Comparison of ENCODE assay signal across 18 mouse cellular contexts in the genomic region with DNA sequence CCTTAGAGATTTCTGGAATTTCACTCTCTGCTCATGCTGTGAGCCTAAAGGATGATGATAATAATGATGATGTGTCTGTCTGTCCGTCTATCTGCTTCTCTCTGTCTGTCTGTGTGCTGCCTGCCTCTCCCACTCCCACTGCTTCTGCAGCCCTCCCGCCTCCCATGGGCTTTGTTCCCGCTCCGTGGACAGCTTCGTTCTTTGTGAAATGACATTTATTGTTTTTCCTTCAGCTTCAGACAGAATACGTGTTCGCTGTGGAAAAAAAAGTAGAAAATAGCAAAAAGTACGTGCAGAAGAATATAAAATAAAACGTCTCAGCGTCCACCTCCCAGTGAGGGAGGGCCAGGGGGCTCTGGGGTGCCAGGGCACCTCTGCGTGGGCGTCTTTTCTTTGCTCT.
DNase-seq lines count a peak whose midpoint lies in the region; ATAC-seq and TF ChIP-seq lines count a peak whose summit lies in the region.
"Had no signal": no experiment of that assay in that cellular context is flagged by ENCODE, and none has a peak within 500 bp of the region (broad histone marks: within the 10 kb centered on the region; RNA-seq: fewer than 3 reads in every experiment).

No protein-coding gene starts in this region.

- TF ChIP-seq EP300 in liver, postnatal 0 days (IDR thresholded peaks at IDR 0.05; ENCODE audit: low read depth): no peak

- WGBS in embryonic facial prominence, embryonic 12.5 days: 53% methylated on average over 12 of the region's 12 CpGs
- WGBS in forebrain, embryonic 14.5 days: 11% methylated on average over 12 of the region's 12 CpGs
- 11% methylated on average over 12 of the region's 12 CpGs for whole genome bisulfite sequencing in hindbrain, embryonic 16.5 days
- WGBS in midbrain, embryonic 14.5 days: 8% methylated on average over 12 of the region's 12 CpGs
- WGBS in liver, postnatal 0 days (ENCODE audit: insufficient replicate concordance): 65% methylated on average over 12 of the region's 12 CpGs

- H3K27me3 ChIP-seq in embryonic facial prominence, embryonic 12.5 days: no peaks in the 10 kb centered on the region
- H3K27me3 ChIP-seq in forebrain, embryonic 14.5 days (replicated peaks; ENCODE audit: control insufficient read depth, insufficient read depth, low read length): no peaks in the 10 kb centered on the region
- H3K27me3 ChIP-seq in hindbrain, embryonic 16.5 days (replicated peaks; ENCODE audit: control insufficient read depth, insufficient read depth, low read length): no peaks in the 10 kb centered on the region
- H3K27me3 ChIP-seq in midbrain, embryonic 14.5 days (ENCODE audit: control insufficient read depth, insufficient read depth, low read length): no peaks in the 10 kb centered on the region
- H3K27me3 ChIP-seq in liver, postnatal 0 days (ENCODE audit: insufficient read depth, low read length): no peaks in the 10 kb centered on the region; the same call in 1 of the 2 replicates
- H3K27me3 ChIP-seq: stomach, embryonic 15.5 days had no signal

- no peak for ATAC-seq in embryonic facial prominence, embryonic 12.5 days (ENCODE audit: insufficient number of reproducible peaks, insufficient read depth, low FRiP score, low TSS enrichment)
- ATAC-seq in forebrain, embryonic 14.5 days: no peak
- no peak for ATAC-seq in hindbrain, embryonic 16.5 days
- no peak for ATAC-seq in midbrain, embryonic 14.5 days (ENCODE audit: low FRiP score, low TSS enrichment)
- no peak for ATAC-seq in liver, postnatal 0 days

- H3K36me3 ChIP-seq in embryonic facial prominence, embryonic 12.5 days: no peaks in the 10 kb centered on the region
- no peaks in the 10 kb centered on the region for H3K36me3 ChIP-seq in forebrain, embryonic 14.5 days (ENCODE audit: control insufficient read depth, insufficient read depth, low read length)
- H3K36me3 ChIP-seq in hindbrain, embryonic 16.5 days (ENCODE audit: control insufficient read depth, insufficient read depth, low read length): no peaks in the 10 kb centered on the region
- H3K36me3 ChIP-seq in midbrain, embryonic 14.5 days (ENCODE audit: control insufficient read depth, insufficient read depth, low read length): no peaks in the 10 kb centered on the region
- no peaks in the 10 kb centered on the region for H3K36me3 ChIP-seq in liver, postnatal 0 days (replicated peaks; ENCODE audit: insufficient read depth, low read length)
- H3K36me3 ChIP-seq: heart, embryonic 12.5 days; liver, embryonic 15.5 days; stomach, embryonic 15.5 days had no signal

- no peak for TF ChIP-seq CTCF in liver, postnatal 0 days (IDR thresholded peaks at IDR 0.05; ENCODE audit: low read depth)

- H3K9ac ChIP-seq in embryonic facial prominence, embryonic 12.5 days: no peak overlapping the region
- H3K9ac ChIP-seq in forebrain, embryonic 14.5 days (ENCODE audit: low read length): peak overlapping the region; percentile 51
- H3K9ac ChIP-seq in hindbrain, embryonic 16.5 days (ENCODE audit: low read depth, low read length): peak overlapping the region; percentile 44
- peak overlapping the region; percentile 34; the same call in 1 of the 2 replicates for H3K9ac ChIP-seq in midbrain, embryonic 14.5 days (replicated peaks; ENCODE audit: low read length)
- no peak overlapping the region for H3K9ac ChIP-seq in liver, postnatal 0 days (replicated peaks)
- H3K9ac ChIP-seq: heart, embryonic 12.5 days; liver, embryonic 15.5 days; stomach, embryonic 15.5 days had no signal

- no peak overlapping the region for H3K4me3 ChIP-seq in embryonic facial prominence, embryonic 12.5 days
- no peak overlapping the region for H3K4me3 ChIP-seq in forebrain, embryonic 14.5 days (ENCODE audit: low read depth, low read length)
- H3K4me3 ChIP-seq in hindbrain, embryonic 16.5 days (ENCODE audit: low read length): no peak overlapping the region
- no peak overlapping the region for H3K4me3 ChIP-seq in midbrain, embryonic 14.5 days (replicated peaks; ENCODE audit: low read depth, low read length)
- no peak overlapping the region for H3K4me3 ChIP-seq in liver, postnatal 0 days (ENCODE audit: low read depth, low read length)
- H3K4me3 ChIP-seq: heart, embryonic 12.5 days; liver, embryonic 15.5 days; myocyte; stomach, embryonic 15.5 days had no signal

- no peaks in the 10 kb centered on the region for H3K9me3 ChIP-seq in embryonic facial prominence, embryonic 12.5 days
- no peaks in the 10 kb centered on the region for H3K9me3 ChIP-seq in forebrain, embryonic 14.5 days (replicated peaks; ENCODE audit: control insufficient read depth, low read length)
- no peaks in the 10 kb centered on the region for H3K9me3 ChIP-seq in hindbrain, embryonic 16.5 days (ENCODE audit: control insufficient read depth, low read length)
- no peaks in the 10 kb centered on the region for H3K9me3 ChIP-seq in midbrain, embryonic 14.5 days (ENCODE audit: control insufficient read depth, low read length)
- H3K9me3 ChIP-seq in liver, postnatal 0 days (ENCODE audit: low read length): no peaks in the 10 kb centered on the region
- H3K9me3 ChIP-seq: heart, embryonic 12.5 days; liver, embryonic 15.5 days; stomach, embryonic 15.5 days had no signal

- peaks cover 71% of the 10 kb centered on the region for H3K4me1 ChIP-seq in embryonic facial prominence, embryonic 12.5 days
- peaks cover 25% of the 10 kb centered on the region for H3K4me1 ChIP-seq in forebrain, embryonic 14.5 days (ENCODE audit: control insufficient read depth, insufficient read depth, low read length)
- H3K4me1 ChIP-seq in hindbrain, embryonic 16.5 days (ENCODE audit: control insufficient read depth, insufficient read depth, low read depth, low read length): peaks cover 31% of the 10 kb centered on the region
- peaks cover 52% of the 10 kb centered on the region for H3K4me1 ChIP-seq in midbrain, embryonic 14.5 days (ENCODE audit: control insufficient read depth, insufficient read depth, low read length)
- no peaks in the 10 kb centered on the region for H3K4me1 ChIP-seq in liver, postnatal 0 days (ENCODE audit: insufficient read depth)
- H3K4me1 ChIP-seq: liver, embryonic 15.5 days; stomach, embryonic 15.5 days had no signal

- DNase-seq in forebrain, embryonic 14.5 days (ENCODE audit: low spot score): no peak
- peak; percentile 66 for DNase-seq in midbrain, embryonic 14.5 days
- no peak for DNase-seq in liver, postnatal 0 days
- DNase-seq in Muller cell, postnatal 12 days (ENCODE audit: inconsistent ontology term): no peak
- DNase-seq in lung, postnatal 25 days (ENCODE audit: low spot score): no peak
- DNase-seq in adrenal gland, postnatal 25 days: no peak
- DNase-seq: cerebellum, adult 18-20 months; embryo, embryonic 11 days; gastrocnemius, postnatal 10 days; kidney, adult 8-10 months; thymus, postnatal 14 days had no signal

- H3K4me2 ChIP-seq in embryonic facial prominence, embryonic 12.5 days (replicated peaks): no peak overlapping the region
- no peak overlapping the region for H3K4me2 ChIP-seq in forebrain, embryonic 14.5 days (ENCODE audit: low read length)
- H3K4me2 ChIP-seq in hindbrain, embryonic 16.5 days (ENCODE audit: low read length): no peak overlapping the region
- 0 out of 2 replicates have a peak overlapping the region, but pooled peaks have one; percentile 0 for H3K4me2 ChIP-seq in midbrain, embryonic 14.5 days (ENCODE audit: low read length)
- no peak overlapping the region for H3K4me2 ChIP-seq in liver, postnatal 0 days (ENCODE audit: low read depth, low read length)
- H3K4me2 ChIP-seq: heart, embryonic 12.5 days; liver, embryonic 15.5 days; stomach, embryonic 15.5 days had no signal

- H3K27ac ChIP-seq in embryonic facial prominence, embryonic 12.5 days: 0 out of 2 replicates have a peak overlapping the region, but pooled peaks have one; percentile 73
- H3K27ac ChIP-seq in forebrain, embryonic 14.5 days (ENCODE audit: low read depth, low read length): peak overlapping the region; percentile 79
- H3K27ac ChIP-seq in hindbrain, embryonic 16.5 days (ENCODE audit: low read depth, low read length): peak overlapping the region; percentile 48
- H3K27ac ChIP-seq in midbrain, embryonic 14.5 days (replicated peaks; ENCODE audit: low read depth, low read length): peak overlapping the region; percentile 86
- H3K27ac ChIP-seq in liver, postnatal 0 days (ENCODE audit: low read depth): no peak overlapping the region
- H3K27ac ChIP-seq: liver, embryonic 15.5 days; macrophage; stomach, embryonic 15.5 days had no signal

Comparison
In these comparisons a context has a peak if more than half of its experiments do, and no peak if none do; other contexts are left out.
1. H3K9ac ChIP-seq: peak in forebrain, embryonic 14.5 days (single experiment), hindbrain, embryonic 16.5 days (single experiment) and midbrain, embryonic 14.5 days (single experiment); none in embryonic facial prominence, embryonic 12.5 days (single experiment) and liver, postnatal 0 days (single experiment).